ENCODE assay signal across 10 mouse cellular contexts in genomic region chr12:108245579-108245978, GRCm38 (mm10). TPM values are rescaled to one million over a fixed set of nuclear protein-coding genes. Genes with fewer than 3 reads are reported as not detected.
A peak's percentile ranks its signal among the peaks of the same experiment; 100 is the strongest.
DNase-seq lines count a peak whose midpoint lies in the region; ATAC-seq and TF ChIP-seq lines count a peak whose summit lies in the region.
"Had no signal": no experiment of that assay in that cellular context is flagged by ENCODE, and none has a peak within 500 bp of the region (broad histone marks: within the 10 kb centered on the region; RNA-seq: fewer than 3 reads in every experiment).

No protein-coding gene starts in this region.

- no peak for TF ChIP-seq CTCF in intestine, postnatal 0 days (IDR thresholded peaks at IDR 0.05; ENCODE audit: low read depth)
- TF ChIP-seq CTCF in lung, adult 2 months (IDR thresholded peaks at IDR 0.05; ENCODE audit: insufficient read depth, low read length): no peak

- peaks cover 96% of the 10 kb centered on the region for H3K4me1 ChIP-seq in heart, embryonic 13.5 days
- H3K4me1 ChIP-seq in midbrain, embryonic 12.5 days: peaks cover 82% of the 10 kb centered on the region
- peaks cover 51% of the 10 kb centered on the region for H3K4me1 ChIP-seq in midbrain, embryonic 16.5 days (ENCODE audit: control insufficient read depth, insufficient read depth, low read length)
- peaks cover 21% of the 10 kb centered on the region for H3K4me1 ChIP-seq in intestine, postnatal 0 days (replicated peaks; ENCODE audit: control insufficient read depth, insufficient read depth, low read length)
- peaks cover 55% of the 10 kb centered on the region for H3K4me1 ChIP-seq in stomach, embryonic 14.5 days (ENCODE audit: control insufficient read depth, insufficient read depth, low read length)
- peaks cover 28% of the 10 kb centered on the region for H3K4me1 ChIP-seq in lung, adult 2 months (ENCODE audit: control insufficient read depth, insufficient read depth, low read length)

- H3K27ac ChIP-seq in heart, embryonic 13.5 days (replicated peaks): peak overlapping the region; percentile 95
- peak overlapping the region; percentile 83 for H3K27ac ChIP-seq in midbrain, embryonic 12.5 days (replicated peaks)
- no peak overlapping the region for H3K27ac ChIP-seq in midbrain, embryonic 16.5 days (ENCODE audit: low read length)
- peak overlapping the region; percentile 83; the same call in 1 of the 2 replicates for H3K27ac ChIP-seq in intestine, postnatal 0 days (ENCODE audit: low read depth, low read length)
- 0 out of 2 replicates have a peak overlapping the region, but pooled peaks have one; percentile 6 for H3K27ac ChIP-seq in stomach, embryonic 14.5 days (ENCODE audit: low read length)
- H3K27ac ChIP-seq: limb, embryonic 13.5 days had no signal

- no peak for DNase-seq in heart, adult 18-20 months
- DNase-seq in lung, adult 2 months: no peak
- DNase-seq in urinary bladder, postnatal 36 days (ENCODE audit: low spot score in 2 of 2): no peak
- DNase-seq: thymus, adult 18-20 months had no signal

- H3K4me3 ChIP-seq in heart, embryonic 13.5 days: no peak overlapping the region
- H3K4me3 ChIP-seq in midbrain, embryonic 12.5 days: no peak overlapping the region
- no peak overlapping the region for H3K4me3 ChIP-seq in midbrain, embryonic 16.5 days (ENCODE audit: low read depth, low read length)
- no peak overlapping the region for H3K4me3 ChIP-seq in intestine, postnatal 0 days (ENCODE audit: low read depth, low read length)
- no peak overlapping the region for H3K4me3 ChIP-seq in stomach, embryonic 14.5 days (ENCODE audit: low read depth, low read length)
- no peak overlapping the region for H3K4me3 ChIP-seq in lung, adult 2 months (replicated peaks; ENCODE audit: extremely low read depth, low read depth, low read length)
- H3K4me3 ChIP-seq: limb, embryonic 13.5 days had no signal

- H3K36me3 ChIP-seq in heart, embryonic 13.5 days: no peaks in the 10 kb centered on the region
- H3K36me3 ChIP-seq in midbrain, embryonic 12.5 days: no peaks in the 10 kb centered on the region
- no peaks in the 10 kb centered on the region for H3K36me3 ChIP-seq in midbrain, embryonic 16.5 days (ENCODE audit: control insufficient read depth, insufficient read depth, low read length)
- H3K36me3 ChIP-seq in intestine, postnatal 0 days (ENCODE audit: control insufficient read depth, insufficient read depth): no peaks in the 10 kb centered on the region
- H3K36me3 ChIP-seq in stomach, embryonic 14.5 days (ENCODE audit: control insufficient read depth, insufficient read depth, low read length): no peaks in the 10 kb centered on the region
- H3K36me3 ChIP-seq: limb, embryonic 13.5 days had no signal

- ATAC-seq in heart, embryonic 13.5 days (ENCODE audit: extremely low read depth, insufficient number of reproducible peaks, low FRiP score, low TSS enrichment): 0 out of 2 replicates have a peak, but pooled peaks have one; percentile 25
- no peak for ATAC-seq in midbrain, embryonic 12.5 days (ENCODE audit: low FRiP score, low read depth)
- no peak for ATAC-seq in midbrain, embryonic 16.5 days
- ATAC-seq in intestine, postnatal 0 days: no peak
- ATAC-seq in stomach, embryonic 14.5 days (ENCODE audit: insufficient number of reproducible peaks, insufficient read depth, low FRiP score, low read depth): no peak

- H3K4me2 ChIP-seq in heart, embryonic 13.5 days: peak overlapping the region; percentile 64
- H3K4me2 ChIP-seq in midbrain, embryonic 12.5 days (replicated peaks): 0 out of 2 replicates have a peak overlapping the region, but pooled peaks have one; percentile 28
- no peak overlapping the region for H3K4me2 ChIP-seq in midbrain, embryonic 16.5 days (ENCODE audit: low read length)
- peak overlapping the region; percentile 45; the same call in 1 of the 2 replicates for H3K4me2 ChIP-seq in intestine, postnatal 0 days (replicated peaks; ENCODE audit: low read depth)
- H3K4me2 ChIP-seq in stomach, embryonic 14.5 days (replicated peaks; ENCODE audit: low read depth, low read length): no peak overlapping the region

- H3K27me3 ChIP-seq in heart, embryonic 13.5 days (replicated peaks): no peaks in the 10 kb centered on the region
- H3K27me3 ChIP-seq in midbrain, embryonic 12.5 days: no peaks in the 10 kb centered on the region
- H3K27me3 ChIP-seq in midbrain, embryonic 16.5 days (ENCODE audit: control insufficient read depth, insufficient read depth, low read depth, low read length): no peaks in the 10 kb centered on the region
- H3K27me3 ChIP-seq in intestine, postnatal 0 days (replicated peaks; ENCODE audit: control insufficient read depth, insufficient read depth, low read length): no peaks in the 10 kb centered on the region
- H3K27me3 ChIP-seq in stomach, embryonic 14.5 days (ENCODE audit: control insufficient read depth, insufficient read depth, low read length): no peaks in the 10 kb centered on the region

- H3K9me3 ChIP-seq in heart, embryonic 13.5 days: no peaks in the 10 kb centered on the region
- H3K9me3 ChIP-seq in midbrain, embryonic 12.5 days: no peaks in the 10 kb centered on the region
- no peaks in the 10 kb centered on the region for H3K9me3 ChIP-seq in midbrain, embryonic 16.5 days (replicated peaks; ENCODE audit: control insufficient read depth, low read length, poor library complexity, severe bottlenecking)
- H3K9me3 ChIP-seq in intestine, postnatal 0 days (ENCODE audit: control insufficient read depth): no peaks in the 10 kb centered on the region
- H3K9me3 ChIP-seq in stomach, embryonic 14.5 days (ENCODE audit: control insufficient read depth, low read depth, low read length): no peaks in the 10 kb centered on the region
- H3K9me3 ChIP-seq: limb, embryonic 13.5 days had no signal

- 28% methylated on average over 9 of the region's 9 CpGs for WGBS in heart, embryonic 13.5 days
- 40% methylated on average over 9 of the region's 9 CpGs for WGBS in midbrain, embryonic 12.5 days
- 41% methylated on average over 9 of the region's 9 CpGs for WGBS in midbrain, embryonic 16.5 days
- 58% methylated on average over 9 of the region's 9 CpGs for WGBS in intestine, postnatal 0 days
- 42% methylated on average over 9 of the region's 9 CpGs for WGBS in stomach, embryonic 14.5 days
- 64% methylated on average over 9 of the region's 9 CpGs for WGBS in lung, adult 2 months

- peak overlapping the region; percentile 65 for H3K9ac ChIP-seq in heart, embryonic 13.5 days
- H3K9ac ChIP-seq in midbrain, embryonic 12.5 days (replicated peaks): no peak overlapping the region
- H3K9ac ChIP-seq in midbrain, embryonic 16.5 days (ENCODE audit: low read depth, low read length): no peak overlapping the region
- no peak overlapping the region for H3K9ac ChIP-seq in intestine, postnatal 0 days (ENCODE audit: low read depth, low read length)
- H3K9ac ChIP-seq in stomach, embryonic 14.5 days (replicated peaks; ENCODE audit: low read depth, low read length): no peak overlapping the region

- TF ChIP-seq POLR2A in lung, adult 2 months (IDR thresholded peaks at IDR 0.05; ENCODE audit: borderline replicate concordance, extremely low read depth, low read depth, low read length): no peak

RNA-seq across cellular contexts. Expression of gene Ccdc85c, which starts 29.6 kb away (rescaled TPM):
- 4.9 and 5.8 TPM in 2 replicates for polyA plus RNA-seq in heart, embryonic 13.5 days (2015; fragmentation: Nextera tagmentation; extraction: Ambion mirVana)
- total RNA-seq in heart, adult 18-20 months (2021): 10 to 100 TPM; 38.5 to 42.5 TPM
- polyA plus RNA-seq in midbrain, embryonic 12.5 days (2016; fragmentation: Nextera tagmentation; extraction: Ambion mirVana): 17.0 and 21.6 TPM in 2 replicates
- polyA plus RNA-seq in midbrain, embryonic 16.5 days (2015; fragmentation: Nextera tagmentation; extraction: Ambion mirVana): 13.2 and 13.5 TPM in 2 replicates
- polyA plus RNA-seq in intestine, postnatal 0 days (2015; fragmentation: Nextera tagmentation; extraction: Ambion mirVana): 10.1 and 12.0 TPM in 2 replicates
- polyA plus RNA-seq in stomach, embryonic 14.5 days (2014; fragmentation: Nextera tagmentation; extraction: Ambion mirVana): 8.9 and 10.2 TPM in 2 replicates
- polyA plus RNA-seq in lung, adult 2 months (2012; rRNA removed): 22.2 and 22.5 TPM in 2 replicates

Comparison
In these comparisons a context has a peak if more than half of its experiments do, and no peak if none do; other contexts are left out.
1. H3K4me2 ChIP-seq: peak in heart, embryonic 13.5 days (single experiment), midbrain, embryonic 12.5 days (single experiment) and intestine, postnatal 0 days (single experiment); none in midbrain, embryonic 16.5 days (single experiment) and stomach, embryonic 14.5 days (single experiment).